Mouse (Mus musculus): ENCODE data around the gene Vmn1r142.
"Not testable (repeated sequence)": the region's sequence is repeated elsewhere in the genome, so short reads cannot be mapped to it uniquely, and the experiment has no call there.

DNA sequence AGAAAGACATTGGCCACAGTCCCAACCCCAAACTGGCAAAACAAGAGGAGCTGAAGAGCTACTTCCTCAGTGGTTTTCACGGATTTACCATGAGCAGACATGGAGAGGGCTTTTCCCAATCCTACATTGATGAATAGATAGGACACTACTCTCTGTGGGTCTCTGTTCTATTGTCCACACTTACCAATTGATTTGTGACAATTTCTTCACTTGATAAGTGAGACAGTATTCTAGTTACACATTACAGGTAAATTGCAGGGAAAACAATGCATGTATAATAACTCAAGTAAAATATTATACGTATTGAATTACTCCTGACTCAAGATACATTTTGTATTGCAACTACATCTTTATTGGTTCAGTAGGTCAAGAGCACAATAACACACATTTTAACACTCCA lies 45.7 kb downstream of the Vmn1r142 start, which contains the start of gene Gm16451:
- not testable (repeated sequence) for TF ChIP-seq CTCF, EP300 (IDR thresholded peaks at IDR 0.05; ENCODE audit: low read depth)
